Mouse (Mus musculus): Measurements from ENCODE around the gene Stab1. TPM values are rescaled to one million over a fixed set of nuclear protein-coding genes. Genes with fewer than 3 reads are reported as not detected.

Gene Stab1
- polyA plus RNA-seq, 1 experiment from 2014 or later = 20.7 TPM

GRCm38 (mm10) chr14:31110613-31111012, 57.8 kb downstream of the Stab1 start:
- no peak for DNase-seq (ENCODE audit: extremely low spot score, low spot score)
- no peaks in the 10 kb centered on the region for H3K9me3 ChIP-seq
- H3K27ac ChIP-seq = no peak overlapping the region
- peaks cover 100% of the 10 kb centered on the region for H3K36me3 ChIP-seq (replicated peaks)
- no peaks in the 10 kb centered on the region for H3K27me3 ChIP-seq (ENCODE audit: poor library complexity, severe bottlenecking)
- H3K4me1 ChIP-seq = no peaks in the 10 kb centered on the region
- H3K4me3 ChIP-seq = no peak overlapping the region
- 87% methylated on average over 3 of the region's 3 CpGs for WGBS

- no peak overlapping the region for H3K27ac ChIP-seq
- WGBS = 92% methylated on average over 2 of the region's 2 CpGs
- no peaks in the 10 kb centered on the region for H3K27me3 ChIP-seq (ENCODE audit: poor library complexity, severe bottlenecking)
- peaks cover 98% of the 10 kb centered on the region for H3K36me3 ChIP-seq (replicated peaks)
- H3K9me3 ChIP-seq = no peaks in the 10 kb centered on the region
- no peak overlapping the region for H3K4me3 ChIP-seq
- no peak for DNase-seq (ENCODE audit: extremely low spot score, low spot score)
- no peaks in the 10 kb centered on the region for H3K4me1 ChIP-seq
Measured at GRCm38 (mm10) chr14:31105156-31105555, 63.3 kb downstream of the Stab1 start.

GRCm38 (mm10) chr14:31089918-31090317, 78.5 kb downstream of the Stab1 start:
- DNase-seq (ENCODE audit: extremely low spot score, low spot score) = no peak
- WGBS = 94% methylated on average over 1 of the region's 1 CpGs
- H3K4me3 ChIP-seq = no peak overlapping the region
- no peak overlapping the region for H3K27ac ChIP-seq
- H3K4me1 ChIP-seq = no peaks in the 10 kb centered on the region
- no peaks in the 10 kb centered on the region for H3K27me3 ChIP-seq (ENCODE audit: poor library complexity, severe bottlenecking)
- H3K9me3 ChIP-seq = no peaks in the 10 kb centered on the region
- peaks cover 100% of the 10 kb centered on the region for H3K36me3 ChIP-seq (replicated peaks)

Other genes with a start within 250 kb of the Stab1 start
- 0.17 and 0.32 TPM in 2 replicates for gene Itih3, start 244.9 kb downstream of the Stab1 start, polyA plus RNA-seq (2016; fragmentation: Nextera tagmentation; extraction: Ambion mirVana)
- gene Itih1, start 225.4 kb downstream of the Stab1 start, polyA plus RNA-seq (2016; fragmentation: Nextera tagmentation; extraction: Ambion mirVana) = not detected in 2 replicates
- gene Nek4, start 217.3 kb downstream of the Stab1 start, polyA plus RNA-seq (2016; fragmentation: Nextera tagmentation; extraction: Ambion mirVana) = 24.4 and 25.7 TPM in 2 replicates
- gene Glt8d1, start 167.2 kb downstream of the Stab1 start, polyA plus RNA-seq (2016; fragmentation: Nextera tagmentation; extraction: Ambion mirVana) = 45.1 and 45.8 TPM in 2 replicates
- gene Spcs1, start 167.0 kb downstream of the Stab1 start, polyA plus RNA-seq (2016; fragmentation: Nextera tagmentation; extraction: Ambion mirVana) = 261 and 264 TPM in 2 replicates
- 144 TPM in 2 replicates for gene Pbrm1, start 149.5 kb downstream of the Stab1 start, polyA plus RNA-seq (2016; fragmentation: Nextera tagmentation; extraction: Ambion mirVana)
- 133 and 152 TPM in 2 replicates for gene Gnl3, start 149.5 kb downstream of the Stab1 start, polyA plus RNA-seq (2016; fragmentation: Nextera tagmentation; extraction: Ambion mirVana)
- 58.3 and 58.8 TPM in 2 replicates for gene Smim4, start 39.7 kb downstream of the Stab1 start, polyA plus RNA-seq (2016; fragmentation: Nextera tagmentation; extraction: Ambion mirVana)
- 558 and 609 TPM in 2 replicates for gene Nt5dc2, start 37.6 kb downstream of the Stab1 start, polyA plus RNA-seq (2016; fragmentation: Nextera tagmentation; extraction: Ambion mirVana)
- gene Tnnc1, start 39.7 kb upstream of the Stab1 start, polyA plus RNA-seq (2016; fragmentation: Nextera tagmentation; extraction: Ambion mirVana) = 0.67 and 0.84 TPM in 2 replicates
- gene Nisch, start 48.3 kb upstream of the Stab1 start, polyA plus RNA-seq (2016; fragmentation: Nextera tagmentation; extraction: Ambion mirVana) = 401 and 402 TPM in 2 replicates
- 0.61 and 0.66 TPM in 2 replicates for gene Sema3g, start 49.2 kb upstream of the Stab1 start, polyA plus RNA-seq (2016; fragmentation: Nextera tagmentation; extraction: Ambion mirVana)
- gene Phf7, start 82.7 kb upstream of the Stab1 start, polyA plus RNA-seq (2016; fragmentation: Nextera tagmentation; extraction: Ambion mirVana) = 14.0 and 16.4 TPM in 2 replicates
- 146 and 151 TPM in 2 replicates for gene Bap1, start 82.8 kb upstream of the Stab1 start, polyA plus RNA-seq (2016; fragmentation: Nextera tagmentation; extraction: Ambion mirVana)
- 5.4 and 6.3 TPM in 2 replicates for gene Dnah1, start 155.3 kb upstream of the Stab1 start, polyA plus RNA-seq (2016; fragmentation: Nextera tagmentation; extraction: Ambion mirVana)
- gene Capn7, start 168.0 kb upstream of the Stab1 start, polyA plus RNA-seq (2016; fragmentation: Nextera tagmentation; extraction: Ambion mirVana) = 28.7 and 29.2 TPM in 2 replicates

All from forebrain, embryonic 10.5 days (tissue).